Mouse (Mus musculus): ENCODE measurements around the gene Gm7271. TPM values are rescaled to one million over a fixed set of nuclear protein-coding genes. Genes with fewer than 3 reads are reported as not detected.

Gm7271 gene
- total RNA-seq (2021), result not detected
- long read RNA-seq, experiment 1, result 0 reads
- long read RNA-seq, experiment 2, result 0 reads

DNA sequence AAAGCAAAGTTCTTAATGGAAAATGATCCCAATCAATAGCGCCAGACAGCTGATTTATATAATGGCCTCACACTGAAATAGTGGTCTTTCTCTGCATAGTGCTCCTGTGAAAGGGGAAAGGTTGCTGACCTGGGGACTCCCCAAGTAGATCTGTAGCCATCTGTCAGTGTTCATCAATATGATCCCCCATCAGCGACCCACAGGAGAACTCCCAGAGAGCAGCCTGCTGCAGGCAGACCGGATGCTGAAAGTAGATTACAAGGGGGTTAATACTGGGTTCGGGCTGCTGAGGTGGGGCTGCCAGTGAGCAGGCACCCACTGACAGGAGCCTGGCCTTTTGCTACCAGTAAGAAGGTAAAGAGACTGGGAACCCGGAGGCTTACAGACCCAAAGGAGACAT lies at the start of gene Gm7271:
Gm7271 (plus strand) TSS at position 230 of the 400 bp plus-strand sequence.
- DNase-seq, result no peak

DNA sequence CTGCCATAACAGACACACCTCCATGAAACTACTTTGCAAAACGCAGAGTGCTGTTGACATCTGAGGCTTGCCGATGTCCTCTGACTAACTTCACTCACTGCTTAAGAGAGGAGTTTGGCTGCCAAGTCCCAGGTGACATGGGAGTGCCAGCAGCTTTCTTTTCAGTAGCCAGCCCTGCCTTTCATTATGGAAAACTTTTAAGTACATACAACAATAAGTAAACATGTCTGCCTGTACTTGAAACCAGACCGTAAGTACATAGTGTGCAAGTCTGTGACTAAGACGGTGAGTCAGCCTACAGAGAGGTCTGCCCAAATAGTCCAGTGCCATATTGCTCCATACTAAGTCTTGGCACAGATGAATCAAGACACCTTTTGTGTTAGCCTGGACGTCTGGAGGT lies 46.7 kb upstream of the Gm7271 start:
- DNase-seq, result no peak

DNA sequence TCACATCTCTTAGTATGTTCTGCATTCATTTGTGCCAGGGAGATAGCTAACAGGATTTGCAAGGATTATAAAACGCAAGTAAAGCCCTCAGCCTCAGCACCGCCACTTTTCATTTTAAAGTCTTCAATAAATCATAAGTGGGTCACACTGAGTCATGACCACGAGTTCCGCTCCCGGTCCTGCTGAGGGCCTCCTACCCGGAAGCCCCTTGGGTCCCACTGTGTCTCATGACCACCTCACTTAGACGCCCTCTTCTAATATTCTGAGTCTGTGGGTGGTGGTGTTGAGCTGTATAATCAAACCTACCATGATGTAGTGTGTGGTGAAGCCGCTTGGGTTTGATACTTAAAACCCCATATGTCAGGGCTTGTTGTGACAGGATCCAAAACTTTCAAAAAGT lies 46.1 kb upstream of the Gm7271 start:
- DNase-seq, result no peak

DNA sequence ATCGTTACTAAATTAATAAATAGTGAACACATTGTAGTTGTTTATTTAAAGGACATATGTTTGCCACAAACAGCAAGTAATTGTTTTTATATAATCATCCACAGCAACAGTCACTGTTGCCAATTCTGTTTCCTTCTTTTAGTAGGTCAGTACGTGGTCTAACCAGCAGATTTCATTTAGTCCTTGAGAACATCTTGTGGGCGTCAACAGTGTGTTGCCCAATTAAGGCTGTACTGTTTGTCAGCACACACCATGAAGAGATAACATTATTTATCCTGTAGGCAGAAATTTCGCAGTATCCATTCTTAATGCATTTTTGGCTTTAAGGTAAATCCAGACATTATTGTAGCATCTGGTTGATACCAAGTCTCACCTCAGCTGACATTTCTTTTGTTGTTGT lies 42.4 kb upstream of the Gm7271 start:
- DNase-seq, result no peak

DNA sequence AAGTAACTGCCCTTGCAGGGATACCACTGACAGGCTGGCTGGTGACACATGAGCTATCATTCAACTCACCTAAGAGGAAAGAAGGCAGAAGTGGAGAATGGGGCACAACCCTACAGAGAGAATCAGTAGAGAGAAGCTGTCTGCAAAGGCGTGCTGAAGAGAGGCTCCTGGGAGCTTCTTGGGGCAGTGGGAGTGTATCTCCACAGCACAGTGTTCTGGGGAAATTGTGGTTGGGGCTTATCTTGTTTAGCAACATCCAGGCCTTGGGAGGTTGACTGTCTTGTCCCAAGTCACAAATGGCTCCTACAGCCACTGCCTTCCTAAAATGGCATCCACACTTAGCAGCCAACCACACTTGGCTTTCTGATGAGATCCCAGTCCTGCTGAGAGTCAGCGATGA lies 8.9 kb upstream of the Gm7271 start:
- no peak for DNase-seq

DNA sequence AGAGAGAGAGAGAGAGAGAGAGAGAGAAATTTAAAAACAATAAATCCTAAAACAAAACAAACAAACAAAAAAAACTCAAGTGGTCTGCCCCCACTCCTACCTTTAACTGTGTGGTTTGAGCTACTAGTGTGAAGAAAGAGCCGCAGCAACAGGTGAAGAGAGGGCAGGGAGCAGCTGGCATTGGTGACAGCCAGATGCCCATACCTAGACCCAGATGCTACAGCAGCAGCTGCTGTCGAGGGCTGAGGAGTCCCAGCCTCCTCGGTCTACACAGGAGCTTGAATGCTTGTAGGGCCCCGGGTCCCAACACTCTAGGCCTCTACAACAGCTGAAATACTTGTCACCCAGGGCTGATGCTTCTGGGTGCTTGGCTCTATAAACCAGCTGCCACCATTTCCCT lies 7.0 kb upstream of the Gm7271 start:
- DNase-seq, result no peak

DNA sequence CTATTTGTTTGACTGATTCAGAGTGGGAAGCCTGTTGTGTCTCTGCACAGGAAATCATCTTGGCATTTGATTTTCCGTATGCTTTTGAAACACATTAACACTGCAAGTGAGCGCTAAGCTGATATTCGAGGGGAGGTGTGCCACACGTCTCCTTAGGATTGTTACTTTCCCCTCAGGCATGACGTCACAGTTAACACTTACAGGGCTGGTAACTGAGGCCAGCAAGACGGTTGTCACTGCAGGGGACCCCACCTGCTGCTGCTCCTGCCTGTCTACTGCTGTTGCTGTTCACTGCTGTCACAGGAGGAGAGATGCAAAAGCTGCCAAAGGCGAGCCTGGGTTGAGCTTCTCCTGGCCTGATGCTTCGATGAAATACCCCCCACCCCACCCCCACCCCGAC lies 6.1 kb upstream of the Gm7271 start:
- DNase-seq, result no peak

DNA sequence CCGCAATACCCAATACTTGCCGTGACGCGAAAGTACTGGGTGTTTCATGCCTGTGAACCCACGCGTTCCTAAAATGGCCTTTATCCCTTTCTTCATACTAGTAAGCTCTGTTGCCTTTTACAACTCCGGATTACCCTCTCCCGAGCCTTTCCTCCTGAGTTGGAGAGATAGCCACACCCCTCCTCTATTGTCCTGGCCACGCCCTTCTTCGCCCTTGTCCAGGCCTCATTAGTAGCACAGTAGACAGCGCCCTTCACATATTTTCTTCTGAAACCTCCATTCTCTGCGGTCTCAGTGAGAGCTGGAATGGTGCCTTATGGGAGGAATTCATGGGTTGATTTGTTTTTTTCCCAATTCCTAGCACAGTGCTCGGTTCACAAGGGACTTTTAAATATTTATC lies 11.3 kb downstream of the Gm7271 start:
- DNase-seq, result no peak

DNA sequence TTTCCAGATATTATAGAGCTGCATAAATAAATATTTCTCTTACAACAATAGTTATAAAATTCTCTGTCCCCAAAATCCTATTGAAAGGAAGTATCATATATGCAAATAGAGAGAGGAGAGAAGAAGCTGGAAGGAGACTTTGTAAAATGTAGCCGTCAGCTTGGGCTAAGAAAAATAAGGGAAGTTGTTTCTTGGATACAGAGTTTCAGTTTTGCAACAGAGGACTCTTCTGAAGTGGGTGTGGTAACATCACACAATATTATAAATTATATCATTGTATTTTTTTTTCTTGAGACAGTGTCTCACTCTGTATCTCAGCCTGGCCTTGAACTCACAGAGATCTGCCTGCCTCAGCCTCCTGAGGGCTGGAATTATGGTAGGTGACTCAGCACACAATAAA lies 38.6 kb downstream of the Gm7271 start:
- DNase-seq, result no peak

DNA sequence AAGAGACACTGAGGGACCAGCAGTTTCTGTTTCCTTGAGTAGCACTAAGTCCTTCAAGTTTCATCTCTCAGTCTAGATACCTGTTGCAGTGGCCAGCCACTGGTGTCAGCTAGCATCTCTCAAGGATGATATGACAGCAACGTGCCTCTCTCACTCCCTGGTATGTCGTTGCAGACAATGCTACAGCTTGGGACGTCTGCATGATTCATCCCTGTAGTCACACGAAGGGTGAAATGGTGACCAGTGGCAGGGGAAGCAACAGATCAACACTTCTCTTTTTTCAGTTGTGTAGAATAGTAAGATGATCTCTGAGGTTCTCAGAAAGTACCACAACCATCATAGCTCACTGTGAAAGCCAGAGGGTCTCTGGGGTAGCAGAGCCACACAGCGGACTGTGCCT lies 40.8 kb downstream of the Gm7271 start:
- DNase-seq, result no peak

DNA sequence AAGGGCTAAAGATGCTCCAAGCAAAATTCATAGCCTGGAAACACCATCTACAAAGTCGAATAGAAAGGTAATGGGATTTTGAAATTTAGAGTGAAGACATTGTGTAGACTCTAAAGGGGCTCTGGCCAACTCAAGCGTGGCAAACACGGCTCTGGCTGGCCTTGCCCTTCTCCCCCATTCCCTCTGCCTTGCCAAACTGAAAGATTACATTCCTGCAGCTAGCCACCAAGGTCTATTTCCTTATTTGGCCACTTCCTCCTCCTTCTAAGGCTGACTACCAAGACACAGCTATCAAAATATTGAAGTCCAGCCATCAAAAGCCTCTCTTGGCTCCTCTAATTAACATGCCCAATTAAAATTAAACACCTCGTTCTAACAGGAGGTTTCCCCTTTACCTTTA lies 41.2 kb downstream of the Gm7271 start:
- no peak for DNase-seq

DNA sequence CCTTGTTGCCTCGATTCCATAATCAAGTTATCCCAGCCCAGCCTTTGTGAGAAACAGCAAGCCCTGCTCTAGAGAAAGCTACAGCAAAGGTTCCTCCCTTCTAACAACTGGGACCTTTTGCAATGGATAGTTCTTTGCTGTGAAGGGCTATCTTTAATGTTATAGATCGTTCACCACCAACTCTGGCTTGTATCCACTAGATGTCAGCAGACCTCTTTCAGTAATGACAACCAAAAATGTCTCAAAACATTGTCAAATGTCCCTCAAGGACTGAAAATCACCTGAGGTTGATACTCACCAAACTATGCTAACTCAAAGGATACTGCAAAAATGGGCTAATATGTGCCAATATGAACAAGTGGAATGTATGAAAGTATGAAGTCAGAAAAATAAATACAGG lies 42.0 kb downstream of the Gm7271 start:
- no peak for DNase-seq

DNA sequence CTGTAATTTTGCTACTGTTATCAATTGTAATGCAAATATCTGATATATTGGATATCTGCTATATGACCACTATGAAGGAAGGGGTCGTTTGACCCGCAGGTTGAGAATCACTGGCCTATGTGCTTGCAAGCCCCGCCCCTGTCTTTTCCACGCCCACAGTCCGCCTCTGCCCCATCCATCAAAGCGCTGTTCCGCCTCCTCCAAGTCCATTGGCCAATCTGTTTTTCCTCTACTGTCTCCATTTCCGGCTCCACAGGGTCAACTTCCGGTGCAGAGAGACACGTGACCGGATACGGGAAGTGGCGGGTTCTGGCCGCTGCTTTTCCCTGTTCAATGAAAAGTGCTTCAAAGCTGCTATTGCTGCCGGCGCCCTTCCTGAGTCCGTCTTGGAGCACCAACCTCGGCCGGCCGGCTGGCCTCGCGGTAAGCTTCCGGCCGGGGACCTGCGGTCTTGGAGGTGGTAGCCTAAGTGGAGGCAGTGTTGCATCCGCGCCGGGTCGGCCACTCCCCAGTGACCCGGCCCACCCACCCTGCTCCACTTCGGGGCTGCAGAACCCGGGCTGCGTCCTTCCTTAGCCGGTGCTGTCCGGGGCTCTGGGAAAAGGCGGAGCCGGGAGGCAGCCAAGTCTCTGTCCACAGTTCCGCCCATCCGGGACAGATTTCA lies 45.3 kb downstream of the Gm7271 start, which contains the start of gene Exoc1:
Exoc1 (plus strand) TSS at position 272 of the 664 bp plus-strand sequence.
- peak; percentile 97 for DNase-seq

DNA sequence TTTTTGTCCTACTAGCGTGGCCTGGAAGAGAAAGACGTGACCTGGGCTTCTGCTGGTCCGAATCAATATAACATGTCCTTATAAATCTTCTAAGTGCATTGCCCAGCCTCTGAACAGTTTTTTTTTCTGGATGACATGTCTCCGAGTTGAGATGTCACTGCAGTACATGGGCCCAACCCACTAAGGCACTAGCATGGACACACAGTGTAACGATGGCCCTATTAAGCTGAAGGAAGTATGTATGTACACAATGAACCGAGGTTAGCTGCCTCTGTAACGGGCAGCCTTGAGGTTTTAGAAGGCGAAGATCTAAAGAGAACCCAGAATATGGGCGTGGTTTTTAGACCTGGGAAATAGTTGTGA lies 45.8 kb downstream of the Gm7271 start:
- DNase-seq, result no peak

DNA sequence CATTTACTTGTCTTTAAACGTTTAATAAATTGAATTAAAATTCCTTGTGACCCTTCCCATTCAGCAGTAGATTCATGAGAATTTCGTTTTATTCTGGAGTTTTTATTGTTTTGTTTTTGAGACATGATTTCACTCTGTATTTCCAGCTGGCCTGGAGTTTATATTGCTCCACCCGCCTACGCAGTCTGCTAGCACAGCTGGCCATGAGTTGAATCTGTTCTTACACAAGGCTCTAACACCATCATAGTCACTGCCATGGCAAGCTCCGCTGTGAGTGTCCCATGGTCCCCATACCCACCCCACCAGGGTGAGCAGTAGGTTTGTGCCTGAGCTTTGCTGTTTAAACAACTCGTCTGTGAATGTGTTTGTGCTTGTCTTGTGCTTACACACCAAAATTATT lies 49.3 kb downstream of the Gm7271 start:
- DNase-seq, result peak; percentile 45 to 57

DNA sequence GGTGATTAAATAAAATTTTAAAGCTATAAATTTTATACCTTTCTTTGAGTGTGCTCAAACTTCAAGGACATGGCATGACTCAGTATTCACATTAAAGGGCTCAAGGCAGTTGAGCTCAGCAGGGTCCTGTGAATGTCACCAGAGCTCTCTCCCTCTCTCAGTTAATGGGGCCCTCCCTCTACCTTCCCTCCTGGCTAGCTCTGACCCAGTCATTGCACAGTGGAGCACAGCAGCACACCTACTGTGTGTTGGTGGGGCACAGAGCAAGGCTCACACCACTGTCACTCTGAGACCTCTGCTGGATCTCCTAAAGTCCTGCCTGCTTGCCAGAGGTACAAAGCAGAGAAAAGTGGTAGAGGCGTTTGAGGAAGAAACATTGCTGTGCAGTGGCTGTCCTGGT lies 52.4 kb downstream of the Gm7271 start:
- no peak for DNase-seq

DNA sequence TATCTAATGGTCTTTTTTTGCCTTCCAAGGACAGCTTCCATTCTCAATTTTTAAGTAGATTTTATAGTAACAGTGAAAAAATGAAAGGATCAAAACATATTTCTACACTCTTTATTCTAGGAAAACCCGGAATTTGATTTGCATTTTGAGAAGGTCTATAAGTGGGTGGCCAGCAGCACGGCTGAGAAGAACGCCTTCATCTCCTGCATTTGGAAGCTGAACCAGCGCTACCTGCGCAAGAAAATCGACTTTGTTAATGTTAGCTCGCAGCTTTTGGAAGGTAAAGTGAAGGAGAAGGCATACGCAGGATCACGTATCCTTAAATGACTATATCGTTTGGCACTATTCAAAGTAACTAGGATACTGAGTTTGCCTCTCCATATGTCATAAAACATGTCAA lies 53.7 kb downstream of the Gm7271 start:
- no peak for DNase-seq

DNA sequence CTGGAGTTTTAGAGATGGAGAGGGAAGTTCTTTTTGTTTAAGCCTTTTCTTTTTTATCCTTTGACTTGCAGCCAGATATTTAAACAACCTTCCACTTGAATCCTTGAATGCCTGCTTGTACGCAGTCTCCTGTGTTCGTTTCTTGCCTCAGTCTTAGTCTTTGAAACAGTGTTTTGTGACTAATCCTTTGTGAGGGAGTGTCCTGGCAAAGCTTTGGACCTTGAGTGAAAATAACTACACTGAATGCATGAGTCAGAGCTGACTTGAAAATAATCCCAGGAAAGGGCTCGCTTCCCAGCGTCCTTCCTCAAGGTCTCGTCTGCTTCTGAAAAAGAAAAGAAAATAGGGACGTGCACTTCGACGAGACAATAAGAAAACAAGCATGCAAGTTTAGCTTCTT lies 56.3 kb downstream of the Gm7271 start:
- peak; percentile 62 to 64 for DNase-seq

DNA sequence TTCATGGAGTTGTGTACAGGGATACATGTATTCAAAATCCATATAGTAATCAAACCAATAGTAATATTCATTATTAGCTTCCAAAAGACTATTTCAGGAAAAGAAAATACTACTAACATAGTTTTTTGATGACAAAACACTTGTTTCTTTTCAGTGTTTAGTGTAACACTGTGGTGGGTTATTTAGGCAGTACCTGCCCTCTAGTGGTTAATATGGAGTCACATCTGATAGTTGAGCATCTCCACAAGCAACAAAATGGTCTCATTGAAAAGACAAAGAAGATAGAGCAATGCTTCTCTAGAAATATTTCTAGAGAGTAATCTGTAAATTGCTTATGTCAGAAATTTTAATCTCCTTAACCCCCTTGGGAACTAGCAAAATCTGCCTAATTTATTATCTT lies 57.0 kb downstream of the Gm7271 start:
- no peak for DNase-seq

DNA sequence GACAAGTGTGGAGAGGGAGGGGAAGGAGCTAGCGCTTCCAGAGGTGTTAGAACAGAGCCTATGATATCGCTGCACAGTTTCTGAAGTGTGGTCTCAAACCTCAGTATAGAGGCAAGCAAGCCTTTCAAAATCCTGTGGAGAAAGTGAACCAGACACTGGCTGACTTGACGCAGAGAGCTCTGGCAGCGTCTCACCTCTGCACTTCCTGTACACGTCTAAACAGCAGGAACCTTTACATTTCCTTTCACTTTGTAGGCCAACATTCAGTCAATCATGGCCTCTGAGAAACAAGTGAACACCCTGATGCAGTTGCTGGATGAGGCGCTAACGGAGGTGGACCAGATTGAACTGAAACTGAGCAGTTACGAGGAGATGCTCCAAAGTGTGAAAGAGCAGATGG lies 59.4 kb downstream of the Gm7271 start:
- no peak for DNase-seq

DNA sequence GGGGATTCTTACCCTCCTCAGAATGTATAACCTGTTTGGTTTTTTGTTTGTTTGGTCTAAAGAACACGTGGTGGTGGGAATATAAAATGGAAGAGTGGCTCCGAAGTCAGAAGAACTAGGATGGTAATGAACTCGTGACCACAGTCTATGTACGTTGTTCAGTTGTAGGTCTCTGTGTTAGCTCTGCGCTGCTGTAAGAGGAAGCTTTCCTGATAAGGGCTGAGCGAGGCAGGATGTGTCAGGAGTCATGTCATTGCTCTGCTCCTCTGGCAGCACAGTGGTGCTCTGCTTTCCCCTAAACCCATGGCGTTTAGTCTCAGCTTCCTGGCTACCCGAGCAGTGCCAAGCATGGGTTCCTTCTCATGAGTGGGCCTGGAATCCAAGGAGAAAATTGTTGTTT lies 66.6 kb downstream of the Gm7271 start:
- DNase-seq, result no peak

DNA sequence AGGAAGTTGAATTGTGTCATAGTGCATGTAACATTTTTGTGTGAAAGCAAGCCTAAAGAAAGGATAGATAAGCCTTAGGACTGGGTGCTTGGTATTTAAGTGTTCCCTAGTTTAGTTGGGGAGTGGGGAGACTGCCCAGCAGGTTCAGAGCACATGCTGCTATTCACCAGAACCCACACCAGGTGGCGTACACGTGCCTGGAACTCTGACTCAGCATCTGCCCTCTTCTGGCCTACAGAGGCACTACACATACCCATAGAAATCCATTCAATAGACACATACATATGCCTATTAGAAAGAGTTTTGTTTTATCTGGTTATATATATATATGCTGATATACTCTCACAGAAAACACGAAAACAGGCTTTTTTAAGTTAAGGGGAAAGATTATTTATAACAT lies 81.5 kb downstream of the Gm7271 start:
- peak; percentile 55 to 70 for DNase-seq

Measured in heart, adult 18-20 months (tissue).